Mouse (Mus musculus): Measurements from ENCODE around the gene Lyst.

Gene Lyst

DNA sequence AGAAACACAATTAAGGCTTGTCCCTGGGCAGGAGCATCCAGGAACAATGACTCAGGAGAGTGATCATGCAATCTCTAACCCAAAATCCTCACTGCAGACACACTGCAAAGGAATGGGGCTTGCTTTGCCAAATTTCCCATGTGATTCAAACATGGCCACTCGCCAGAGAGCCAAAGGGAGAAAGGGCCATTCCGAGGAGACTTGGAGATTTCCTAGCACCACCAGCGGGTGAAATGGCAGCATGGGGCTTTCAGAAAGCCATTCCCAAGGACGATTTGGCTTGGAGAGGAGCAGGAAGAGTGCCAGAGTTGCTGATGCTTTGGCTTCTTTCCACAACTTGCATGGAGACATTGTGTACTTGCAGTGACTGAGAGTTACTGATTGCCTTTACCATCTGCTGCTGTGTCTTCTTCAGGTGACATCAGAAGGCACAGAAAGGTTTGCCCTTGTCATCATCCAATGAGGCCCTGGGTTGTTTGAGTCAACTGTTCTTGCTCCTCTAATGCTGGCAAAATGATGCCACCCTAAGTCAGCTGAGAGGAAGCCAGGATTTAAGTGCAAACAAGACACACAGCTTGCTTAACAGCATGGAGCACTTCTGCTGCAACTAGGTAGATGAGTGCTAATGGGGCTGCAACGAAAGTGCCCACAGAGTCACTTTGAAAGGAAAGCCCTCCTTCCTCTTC is 16.5 kb upstream of the Lyst start:
- DNase-seq (ENCODE audit: low read depth) = no peak

DNA sequence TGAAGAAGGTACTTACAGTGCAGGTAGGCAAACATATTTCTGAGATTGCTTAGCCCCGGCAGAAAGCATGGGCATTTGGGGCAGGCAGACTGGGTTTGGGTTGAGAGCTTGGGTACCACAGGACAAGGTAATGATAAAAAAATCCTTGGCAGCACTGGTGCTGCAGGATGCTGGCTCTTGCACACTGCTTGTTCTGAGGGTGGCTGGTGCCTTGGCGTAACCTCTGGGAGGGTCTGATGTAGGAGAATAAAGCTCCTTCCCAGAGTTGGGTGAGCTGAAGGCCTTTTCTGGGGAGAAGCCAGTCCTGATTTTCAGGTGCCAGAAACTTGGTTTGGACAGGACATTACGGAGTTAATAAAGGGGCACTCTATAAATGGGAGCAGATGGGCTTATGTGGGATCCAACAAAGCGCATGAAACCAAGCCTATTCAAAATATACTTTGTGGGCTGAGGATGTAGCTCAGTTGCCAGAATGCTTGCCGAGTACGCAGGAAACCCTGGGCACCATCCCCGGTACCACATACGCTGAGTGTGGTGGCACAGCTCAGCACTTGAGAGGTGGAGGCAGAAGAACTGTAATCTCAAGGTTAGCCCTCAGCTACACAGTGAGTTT is 15.8 kb upstream of the Lyst start:
- DNase-seq (ENCODE audit: low read depth) = no peak

DNA sequence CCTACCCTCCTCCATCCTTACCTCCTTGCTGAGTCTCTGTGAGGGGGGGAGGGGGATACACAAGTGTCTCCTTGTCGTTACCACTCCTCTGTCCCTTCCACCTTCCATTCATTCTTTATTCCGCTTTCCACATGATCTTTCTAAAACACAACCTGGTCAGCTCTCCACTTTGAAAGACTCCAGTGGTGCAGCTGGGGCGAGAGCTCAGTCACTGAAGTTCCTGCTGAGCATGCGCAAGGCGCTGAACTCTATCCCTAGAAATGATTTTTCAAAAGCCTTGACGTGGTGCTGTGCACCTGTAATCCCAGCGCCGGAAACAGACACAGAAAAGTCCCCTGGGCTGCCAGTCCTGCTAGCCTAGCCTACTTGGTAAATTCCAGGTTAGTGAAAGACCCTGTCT is 15.1 kb upstream of the Lyst start:
- no peak for DNase-seq (ENCODE audit: low read depth)

DNA sequence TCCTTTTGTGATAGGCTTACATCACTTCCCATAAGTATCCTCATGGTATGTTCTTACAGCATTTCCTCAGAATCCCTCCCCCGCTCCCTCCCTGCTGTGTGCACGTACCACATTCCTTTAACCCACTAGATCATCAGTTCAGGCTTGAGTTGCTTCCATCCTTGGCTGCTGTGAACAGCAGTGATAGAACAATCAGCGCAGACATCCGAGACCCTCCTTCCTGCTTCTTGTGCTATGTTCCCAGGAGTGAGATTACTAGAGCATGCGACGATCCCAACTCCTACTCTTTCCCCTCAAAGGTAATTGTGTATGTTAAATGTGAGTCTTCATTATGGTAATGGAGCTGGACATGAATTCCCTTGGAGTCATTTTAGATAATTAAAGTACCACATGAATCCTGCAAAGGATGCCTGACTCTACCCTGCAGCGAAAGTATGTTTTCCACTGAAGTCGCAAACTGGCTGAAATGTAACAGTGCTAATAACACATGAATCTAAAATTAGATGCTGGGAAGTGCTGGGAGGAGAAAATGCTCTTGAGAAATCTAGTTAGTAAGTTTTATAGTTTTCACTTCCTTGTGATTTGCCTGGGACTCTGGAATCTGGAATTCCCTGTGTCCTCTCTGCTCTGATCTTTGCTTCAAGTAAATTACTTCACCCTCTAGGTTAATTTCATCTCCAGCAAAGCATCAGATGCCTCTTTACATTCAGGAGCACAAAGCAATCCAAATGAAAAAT is 13.6 kb upstream of the Lyst start:
- no peak for DNase-seq (ENCODE audit: low read depth)

DNA sequence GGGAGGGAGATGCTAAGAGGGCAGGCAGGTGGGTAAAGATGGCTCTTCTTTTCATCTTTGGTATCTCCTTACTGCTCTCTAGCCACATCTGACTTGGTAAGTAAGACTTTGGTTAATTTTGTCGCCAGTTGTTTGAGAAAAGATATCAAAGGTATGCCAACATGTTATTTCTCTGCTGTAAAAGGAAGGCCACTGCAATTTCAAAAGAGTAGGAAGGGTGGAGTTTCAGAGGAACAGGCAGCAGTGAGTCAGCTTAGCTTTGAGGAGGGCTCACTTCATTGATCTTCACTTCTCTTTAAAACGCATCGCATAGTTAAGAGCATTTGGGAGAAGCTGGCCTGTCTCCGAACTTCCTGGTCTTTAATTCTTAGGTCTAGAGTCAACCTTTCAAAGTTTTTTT is 8.2 kb upstream of the Lyst start:
- DNase-seq (ENCODE audit: low read depth) = no peak

DNA sequence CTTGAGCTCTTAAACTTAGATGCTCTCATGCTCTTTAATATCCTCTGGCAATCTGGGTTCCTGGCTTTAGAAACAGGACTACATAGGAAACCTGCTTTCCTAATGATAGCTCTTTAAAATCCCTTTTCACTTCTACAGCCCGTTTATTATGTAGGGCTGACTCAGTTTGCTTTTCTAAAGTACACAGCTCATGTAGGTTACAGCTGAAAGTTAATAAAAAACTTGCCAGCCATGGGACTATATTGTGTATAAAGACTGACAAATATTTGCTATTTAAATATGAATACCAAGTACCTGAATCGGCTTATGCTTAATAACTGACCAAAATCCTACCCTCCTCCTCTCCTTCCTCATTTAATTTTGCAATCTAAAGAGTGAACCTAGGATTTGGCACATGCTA is 6.7 kb upstream of the Lyst start:
- no peak for DNase-seq (ENCODE audit: low read depth)

DNA sequence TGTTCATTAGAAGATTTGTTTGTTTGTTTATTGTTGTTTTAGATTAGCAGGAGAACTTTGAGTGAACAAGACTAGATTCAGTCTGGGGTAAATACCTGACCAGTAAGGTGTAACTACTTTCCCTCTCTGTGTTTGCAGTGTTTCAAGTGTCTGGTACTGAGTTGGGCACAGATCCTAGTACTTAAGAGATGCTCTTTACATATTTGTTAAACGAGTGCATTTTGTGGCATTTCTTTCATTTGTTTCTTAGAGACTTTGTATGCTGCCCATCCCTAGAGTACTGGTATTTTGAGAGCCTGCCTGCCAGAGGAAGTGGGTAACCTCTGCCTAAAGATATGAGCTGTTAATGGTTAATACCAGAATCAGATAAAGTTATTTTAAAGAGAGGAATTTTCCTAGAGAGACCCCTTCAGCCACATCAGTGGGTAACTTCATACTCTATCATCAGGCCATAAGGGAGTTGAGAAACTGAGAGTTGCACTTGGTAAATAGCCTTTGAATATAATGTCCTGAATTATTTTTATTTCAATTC is 2.5 kb upstream of the Lyst start:
- no peak for DNase-seq (ENCODE audit: low read depth)

DNA sequence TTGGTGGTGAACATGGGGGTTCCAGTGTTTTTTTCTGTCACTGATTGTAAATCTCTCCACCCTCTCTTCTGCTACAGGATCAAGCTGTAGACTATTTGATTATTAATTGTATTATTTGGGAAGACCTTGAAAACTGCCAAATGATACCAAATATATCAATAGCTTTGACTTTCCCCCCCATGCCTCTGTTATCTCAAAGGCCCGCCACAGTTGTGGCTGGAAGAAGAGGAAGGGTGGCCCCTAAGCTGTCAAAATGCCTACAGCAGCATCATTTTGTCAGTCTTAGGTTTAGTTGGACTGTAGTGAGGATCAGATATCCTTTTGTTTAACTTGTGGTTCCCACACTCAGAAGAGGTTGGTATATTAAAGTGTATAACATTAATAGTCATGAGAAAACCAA is 1.7 kb upstream of the Lyst start:
- no peak for DNase-seq (ENCODE audit: low read depth)

DNA sequence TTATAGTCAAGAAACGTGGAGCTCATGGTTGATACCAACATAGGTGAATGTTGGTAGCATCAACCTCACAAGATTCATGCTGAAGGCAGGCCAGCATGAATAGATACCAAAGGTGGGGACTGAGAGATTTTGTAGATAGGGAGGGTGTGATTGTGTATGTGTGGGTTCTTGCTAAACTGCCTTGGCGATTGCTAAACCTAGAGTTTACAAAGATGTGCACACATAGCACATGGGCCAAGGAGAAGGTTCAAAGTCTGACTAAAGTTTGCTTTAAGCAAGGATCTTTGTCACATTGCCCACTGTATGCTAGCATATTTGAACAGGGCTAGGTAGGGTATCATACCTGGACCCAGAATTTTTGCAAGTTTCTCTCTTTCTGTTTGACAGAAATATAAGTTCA is 1.2 kb upstream of the Lyst start:
- DNase-seq (ENCODE audit: low read depth) = no peak

DNA sequence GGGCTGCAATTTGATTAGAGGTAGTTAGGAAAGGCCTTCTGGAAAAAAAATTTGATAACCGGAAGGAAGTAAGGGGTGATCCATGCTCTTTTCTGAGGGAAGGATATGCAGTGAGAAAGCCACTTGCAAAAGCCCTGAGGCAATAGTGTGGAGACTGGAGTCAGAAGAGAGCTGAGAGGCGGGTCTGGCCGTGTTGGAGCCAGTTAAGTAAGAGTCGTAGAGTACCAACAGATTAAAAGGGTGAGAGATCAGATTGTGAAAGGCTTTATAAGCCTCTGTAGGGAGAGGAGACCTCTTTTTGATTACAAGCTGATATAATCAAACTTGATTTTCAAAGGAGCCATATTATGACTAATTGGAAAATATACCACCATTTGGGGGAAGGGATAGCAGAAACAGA is 1.7 kb downstream of the Lyst start:
- DNase-seq (ENCODE audit: low read depth) = no peak

DNA sequence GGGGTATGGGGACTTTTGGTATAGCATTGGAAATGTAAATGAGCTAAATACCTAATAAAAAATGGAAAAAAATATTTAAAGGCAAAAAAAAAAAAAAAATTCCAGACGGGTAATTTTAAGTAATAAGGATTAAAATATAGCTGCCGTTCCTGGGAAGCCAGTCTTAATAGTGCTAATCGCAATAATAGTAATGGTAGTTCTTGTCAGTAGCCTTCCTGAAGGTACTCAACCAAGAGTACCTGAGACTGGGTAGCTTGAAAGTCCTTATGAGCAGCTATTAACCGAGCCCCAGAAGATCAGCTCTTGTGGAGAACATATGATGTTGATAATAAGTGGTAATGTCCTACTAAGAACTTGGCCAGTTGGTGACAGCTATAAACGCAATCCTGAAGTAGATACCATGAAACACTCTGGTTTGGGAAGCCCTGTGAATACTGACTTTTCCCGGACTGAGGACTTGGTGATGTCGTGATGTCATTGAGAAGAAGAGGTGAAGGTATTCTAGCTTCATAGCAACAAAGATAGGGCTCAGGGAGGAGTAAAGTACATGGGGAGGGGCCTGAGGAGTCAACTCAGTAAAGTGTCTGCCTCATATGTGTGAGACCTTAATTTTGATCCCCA is 6.3 kb downstream of the Lyst start:
- no peak for DNase-seq (ENCODE audit: low read depth)

DNA sequence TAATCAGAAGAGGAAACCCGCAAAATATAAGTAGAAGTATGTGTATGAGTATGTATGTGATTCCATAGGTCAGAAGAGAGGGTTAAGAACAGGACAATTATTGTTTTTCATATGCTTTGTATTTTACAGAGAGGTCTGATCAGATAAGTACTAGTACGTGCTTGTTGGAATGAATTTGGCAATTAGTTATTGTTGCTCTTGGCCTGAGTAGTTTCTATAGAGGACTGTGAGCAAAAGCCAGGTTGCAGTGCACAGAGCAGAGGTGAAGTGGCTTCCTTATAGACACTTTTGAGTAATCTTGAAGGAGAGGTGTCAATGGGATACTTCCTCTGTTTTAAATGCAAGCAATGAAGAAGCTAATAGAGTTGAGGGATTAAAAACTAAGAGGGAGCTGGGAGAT is 7.7 kb downstream of the Lyst start:
- DNase-seq (ENCODE audit: low read depth) = no peak

DNA sequence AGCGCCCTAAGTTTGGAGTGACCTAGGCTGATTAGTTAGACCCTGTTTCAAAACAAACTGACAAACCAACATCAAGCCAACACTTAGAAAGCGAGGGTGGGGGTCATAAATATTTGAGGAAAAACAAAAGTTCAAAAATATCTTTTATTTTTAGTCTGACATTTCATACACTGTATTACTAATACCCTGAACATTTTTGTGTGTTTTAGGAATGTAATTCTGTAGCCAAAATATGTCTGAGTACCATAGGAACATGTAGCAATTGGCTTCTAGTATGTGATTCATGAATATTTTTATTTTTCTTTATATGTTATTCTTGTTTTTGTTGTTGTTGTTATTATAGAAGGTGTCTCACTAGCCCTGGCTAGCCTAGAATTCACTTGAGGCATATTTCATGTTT is 11.2 kb downstream of the Lyst start:
- no peak for DNase-seq (ENCODE audit: low read depth)

DNA sequence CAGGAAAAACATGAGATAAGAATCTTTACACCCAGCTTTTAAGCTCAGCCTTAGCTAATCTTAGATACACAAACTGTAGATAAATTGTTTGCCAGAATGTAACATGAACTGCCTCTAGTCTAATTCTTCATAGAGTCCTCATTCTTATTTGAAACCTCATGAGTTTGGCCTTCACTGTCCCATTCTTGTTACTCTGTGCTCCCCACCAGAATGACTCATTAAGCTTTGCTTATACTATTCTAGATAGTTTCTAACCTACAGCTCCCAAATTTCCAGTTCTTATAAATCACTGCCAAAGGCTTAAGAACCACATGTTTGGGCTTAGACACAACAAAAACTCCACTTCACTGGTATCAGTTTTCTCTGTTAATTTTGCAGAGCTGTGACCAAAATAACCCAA is 16.0 kb downstream of the Lyst start:
- no peak for DNase-seq (ENCODE audit: low read depth)

DNA sequence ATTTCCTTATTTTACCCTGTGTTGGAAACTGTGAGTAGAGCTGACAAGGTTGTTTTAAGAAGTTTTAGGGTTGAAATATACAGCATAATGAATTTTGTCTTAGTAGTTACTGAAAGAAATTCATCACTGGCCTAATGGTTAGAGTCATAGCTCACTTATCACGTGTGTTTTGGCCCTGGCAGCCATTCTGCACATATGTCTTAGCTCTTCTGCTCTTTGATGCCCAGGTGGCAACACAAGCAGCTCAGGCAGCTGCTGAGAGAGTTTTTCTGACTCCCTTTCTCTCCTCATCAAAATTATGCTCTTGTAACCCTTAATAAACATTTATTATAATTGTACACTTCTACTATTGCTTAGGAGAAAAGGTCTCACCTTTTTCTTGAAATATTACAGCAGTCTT is 18.1 kb downstream of the Lyst start:
- no peak for DNase-seq (ENCODE audit: low read depth)

DNA sequence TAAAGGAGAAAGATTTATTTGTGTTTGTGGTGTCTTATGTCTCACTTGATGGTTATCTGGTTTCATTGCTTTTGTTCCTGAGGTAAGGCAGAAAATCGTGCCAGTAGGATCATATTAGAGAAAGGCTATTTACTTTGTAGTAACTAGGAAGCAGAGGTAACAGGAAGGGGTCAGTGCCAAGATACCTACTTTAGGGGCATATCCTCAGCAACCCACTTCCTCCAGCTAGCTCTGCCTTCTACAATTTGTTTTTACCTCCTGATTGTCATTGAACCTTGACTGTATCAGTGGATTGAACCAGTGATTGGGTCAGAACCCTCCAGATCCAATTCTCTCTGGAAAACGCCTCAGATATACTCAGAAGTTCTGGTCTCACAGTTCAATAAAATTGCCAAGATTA is 19.5 kb downstream of the Lyst start:
- DNase-seq (ENCODE audit: low read depth) = no peak

DNA sequence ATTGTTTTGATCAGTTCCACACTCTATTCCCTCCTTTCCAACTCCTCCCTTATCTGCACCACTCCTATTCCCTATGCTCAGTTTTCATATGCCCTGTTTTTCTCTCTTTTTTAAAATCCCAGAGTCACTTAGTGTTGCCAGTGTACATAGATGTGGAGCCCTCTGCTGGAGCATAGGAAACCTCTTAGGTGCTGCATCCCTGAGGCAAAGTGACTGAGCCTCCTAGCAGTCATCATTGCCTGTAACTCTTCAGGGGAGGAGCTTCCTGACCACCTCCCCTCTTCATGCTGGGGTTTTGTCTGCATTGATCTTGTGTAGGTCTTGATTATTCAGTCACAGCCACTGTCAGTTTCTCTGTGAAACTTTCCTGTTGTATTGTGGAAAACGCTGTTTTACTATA is 22.7 kb downstream of the Lyst start:
- no peak for DNase-seq (ENCODE audit: low read depth)

DNA sequence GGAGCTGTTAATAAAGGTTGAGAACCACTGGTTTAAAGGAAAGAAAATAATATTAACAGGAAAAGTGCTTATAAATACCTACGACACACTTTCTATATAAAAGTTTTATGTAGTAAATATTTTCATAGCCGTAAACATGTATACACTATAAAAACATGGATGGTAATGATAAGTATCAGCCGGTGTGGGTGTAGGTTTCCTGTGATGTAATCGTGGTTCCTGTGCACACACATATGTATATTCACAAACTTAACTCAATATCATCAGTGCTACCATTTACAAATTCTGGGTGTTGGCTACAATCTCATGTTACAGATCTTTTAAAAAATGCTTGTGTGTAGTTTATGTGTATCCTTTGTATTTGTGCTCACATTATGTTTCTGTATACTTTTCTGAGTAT is 24.0 kb downstream of the Lyst start:
- no peak for DNase-seq (ENCODE audit: low read depth)

DNA sequence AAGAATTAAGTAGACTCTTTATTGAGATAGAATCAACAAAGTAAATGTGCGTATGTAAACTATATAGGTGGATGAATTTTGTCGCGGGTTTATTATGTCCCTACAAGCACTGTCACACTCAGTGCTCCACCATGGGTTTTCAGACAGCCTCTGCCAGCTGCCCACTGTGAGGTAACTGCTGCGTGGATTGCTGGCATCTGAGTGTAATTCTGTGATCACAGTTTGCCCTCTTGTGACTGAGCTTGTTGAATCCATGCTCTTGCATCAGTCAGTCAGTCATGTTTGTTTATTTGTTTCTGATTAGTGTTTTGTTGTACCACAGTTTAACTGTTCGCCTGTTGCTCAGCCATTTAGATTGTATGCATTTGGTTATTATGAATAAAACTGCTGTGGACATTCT is 31.3 kb downstream of the Lyst start:
- DNase-seq (ENCODE audit: low read depth) = no peak

DNA sequence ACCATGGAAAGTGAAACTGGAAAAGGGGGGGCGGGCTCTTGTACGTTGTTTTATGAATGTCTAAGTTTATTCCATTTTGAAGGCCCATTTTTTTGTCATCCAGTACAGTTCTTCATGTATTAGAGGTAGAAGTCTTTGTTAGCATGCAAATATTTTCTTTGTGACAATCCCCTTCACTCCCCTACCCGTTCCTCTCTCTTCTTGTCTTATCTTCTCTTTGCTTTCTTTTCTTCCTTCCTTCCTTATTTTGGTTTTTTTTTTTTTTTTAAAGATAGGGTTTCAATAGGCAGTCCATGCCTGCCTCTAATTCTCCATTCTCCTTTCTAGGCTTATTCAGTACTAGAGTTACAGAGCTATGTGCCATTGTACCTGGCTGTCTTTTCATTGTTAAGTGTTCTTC is 32.4 kb downstream of the Lyst start:
- DNase-seq (ENCODE audit: low read depth) = no peak

DNA sequence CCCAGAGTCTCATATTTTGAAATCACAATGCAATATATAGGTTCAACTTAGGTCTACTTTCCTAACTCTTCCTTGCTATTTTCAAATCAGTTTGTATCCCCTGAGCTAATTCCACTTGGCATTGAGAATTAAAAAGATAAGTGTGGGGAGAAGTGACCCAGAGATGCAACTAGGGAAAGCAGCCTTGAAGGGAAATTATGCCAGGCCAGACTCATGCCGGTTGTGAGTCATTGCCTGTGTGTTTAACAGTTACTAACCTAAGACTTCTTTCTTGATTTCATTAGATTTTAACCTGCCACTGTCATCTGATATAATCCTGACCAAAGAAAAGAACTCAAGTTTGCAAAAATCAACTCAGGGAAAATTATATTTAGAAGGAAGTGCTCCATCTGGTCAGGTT is 43.5 kb downstream of the Lyst start:
- DNase-seq (ENCODE audit: low read depth) = no peak

DNA sequence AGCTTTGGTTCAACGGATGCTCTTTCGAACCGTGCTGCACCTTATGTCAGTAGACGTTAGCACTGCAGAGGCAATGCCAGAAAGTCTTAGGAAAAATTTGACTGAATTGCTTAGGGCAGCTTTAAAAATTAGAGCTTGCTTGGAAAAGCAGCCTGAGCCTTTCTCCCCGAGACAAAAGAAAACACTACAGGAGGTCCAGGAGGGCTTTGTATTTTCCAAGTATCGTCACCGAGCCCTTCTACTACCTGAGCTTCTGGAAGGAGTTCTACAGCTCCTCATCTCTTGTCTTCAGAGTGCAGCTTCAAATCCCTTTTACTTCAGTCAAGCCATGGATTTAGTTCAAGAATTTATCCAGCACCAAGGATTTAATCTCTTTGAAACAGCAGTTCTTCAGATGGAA is 44.5 kb downstream of the Lyst start:
- DNase-seq (ENCODE audit: low read depth) = no peak

DNA sequence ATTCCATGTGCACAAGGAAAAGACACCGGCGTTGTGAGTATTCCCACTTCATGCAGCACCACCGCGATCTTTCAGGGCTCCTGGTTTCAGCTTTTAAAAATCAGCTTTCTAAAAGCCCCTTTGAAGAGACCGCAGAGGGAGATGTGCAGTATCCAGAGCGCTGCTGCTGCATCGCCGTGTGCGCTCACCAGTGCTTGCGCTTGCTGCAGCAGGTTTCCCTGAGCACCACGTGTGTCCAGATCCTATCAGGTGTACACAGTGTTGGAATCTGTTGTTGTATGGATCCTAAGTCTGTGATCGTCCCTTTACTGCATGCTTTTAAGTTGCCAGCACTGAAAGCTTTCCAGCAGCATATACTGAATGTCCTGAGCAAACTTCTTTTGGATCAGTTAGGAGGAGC is 45.0 kb downstream of the Lyst start:
- no peak for DNase-seq (ENCODE audit: low read depth)

Measured in c-Kit-positive CD71-negative TER-119-negative erythroid progenitor cells, embryonic 14.5 days (primary cell).